Mouse (Mus musculus): ENCODE data around the gene Nin. TPM values are rescaled to one million over a fixed set of nuclear protein-coding genes. Genes with fewer than 3 reads are reported as not detected.

Nin gene
- polyA plus RNA-seq, 1 experiment = 8.0 TPM

GRCm38 (mm10) chr12:70117146-70117545 is 3.6 kb upstream of the Nin start:
- no peak overlapping the region for H3ac ChIP-seq (ENCODE audit: control insufficient read depth, insufficient read length, low read depth)
- no peaks in the 10 kb centered on the region for H3K79me2 ChIP-seq (ENCODE audit: control insufficient read depth, insufficient read depth)
- no peaks in the 10 kb centered on the region for H3K79me3 ChIP-seq (ENCODE audit: low read depth)
- TF ChIP-seq FOSL1 (IDR thresholded peaks at IDR 0.05; ENCODE audit: insufficient read depth, low read length, poor library complexity, severe bottlenecking) = peak; percentile 33
- TF ChIP-seq MYOD1 (IDR thresholded peaks at IDR 0.05; ENCODE audit: control insufficient read depth, insufficient read length, low read depth) = no peak
- no peaks in the 10 kb centered on the region for H3K27me3 ChIP-seq (ENCODE audit: control insufficient read depth, insufficient read depth, insufficient read length)
- H3K36me3 ChIP-seq (ENCODE audit: control insufficient read depth, insufficient read depth) = no peaks in the 10 kb centered on the region
- H3K4me3 ChIP-seq (ENCODE audit: insufficient read depth, poor library complexity, severe bottlenecking) = no peak overlapping the region

DNA sequence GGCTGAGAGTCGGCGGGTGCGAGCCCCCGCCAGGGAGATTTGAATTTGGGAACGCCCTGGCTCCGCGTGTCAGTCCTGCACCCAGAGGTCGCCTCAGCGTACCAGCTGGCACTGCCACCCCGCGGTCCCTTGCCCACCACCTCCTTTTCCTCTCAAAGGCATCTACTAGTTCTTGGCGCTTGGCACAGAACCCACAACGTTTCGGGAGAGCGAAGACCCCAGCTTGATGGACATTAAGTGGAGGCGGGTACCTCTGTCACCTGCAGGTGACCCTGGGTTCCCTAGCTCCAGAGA is 1.5 kb downstream of the Nin start:
- H3ac ChIP-seq (ENCODE audit: control insufficient read depth, insufficient read length, low read depth) = peak overlapping the region; percentile 14
- no peaks in the 10 kb centered on the region for H3K36me3 ChIP-seq (ENCODE audit: control insufficient read depth, insufficient read depth)
- H3K79me3 ChIP-seq (ENCODE audit: low read depth) = peaks cover 20% of the 10 kb centered on the region
- H3K4me3 ChIP-seq (ENCODE audit: insufficient read depth, poor library complexity, severe bottlenecking) = peak overlapping the region; percentile 68
- TF ChIP-seq MAX (IDR thresholded peaks at IDR 0.05) (no peak), CTCF (IDR thresholded peaks at IDR 0.05; ENCODE audit: control insufficient read depth, insufficient read depth, insufficient read length) (no peak), MYOG (IDR thresholded peaks at IDR 0.05; ENCODE audit: control insufficient read depth, extremely low read depth, insufficient read length) (no peak), MYOD1 (IDR thresholded peaks at IDR 0.05; ENCODE audit: control insufficient read depth, insufficient read length, low read depth) (no peak), USF1 (IDR thresholded peaks at IDR 0.05; ENCODE audit: low read depth) (no peak)
- H3K79me2 ChIP-seq (ENCODE audit: control insufficient read depth, insufficient read depth) = peaks cover 42% of the 10 kb centered on the region
- no peaks in the 10 kb centered on the region for H3K27me3 ChIP-seq (ENCODE audit: control insufficient read depth, insufficient read depth, insufficient read length)

GRCm38 (mm10) chr12:70111367-70112089 is 2.0 kb downstream of the Nin start:
- TF ChIP-seq USF1 (IDR thresholded peaks at IDR 0.05; ENCODE audit: low read depth) = no peak
- TF ChIP-seq CEBPB (IDR thresholded peaks at IDR 0.05; ENCODE audit: low read depth) = no peak
- peak; percentile 51 for TF ChIP-seq MAX (IDR thresholded peaks at IDR 0.05)
- H3K27me3 ChIP-seq (ENCODE audit: control insufficient read depth, insufficient read depth, insufficient read length) = no peaks in the 10 kb centered on the region
- H3K79me2 ChIP-seq (ENCODE audit: control insufficient read depth, insufficient read depth) = peaks cover 47% of the 10 kb centered on the region
- H3K79me3 ChIP-seq (ENCODE audit: low read depth) = peaks cover 22% of the 10 kb centered on the region
- H3K36me3 ChIP-seq (ENCODE audit: control insufficient read depth, insufficient read depth) = no peaks in the 10 kb centered on the region
- peak overlapping the region; percentile 96 for H3ac ChIP-seq (ENCODE audit: control insufficient read depth, insufficient read length, low read depth)
- H3K4me3 ChIP-seq (ENCODE audit: insufficient read depth, poor library complexity, severe bottlenecking) = peak overlapping the region; percentile 68

- TF ChIP-seq CTCF (IDR thresholded peaks at IDR 0.05; ENCODE audit: control insufficient read depth, insufficient read depth, insufficient read length) = no peak
- no peak for TF ChIP-seq MYOD1 (IDR thresholded peaks at IDR 0.05; ENCODE audit: control insufficient read depth, insufficient read length, low read depth)
- TF ChIP-seq CEBPB (IDR thresholded peaks at IDR 0.05; ENCODE audit: low read depth) = no peak
- no peak for TF ChIP-seq USF1 (IDR thresholded peaks at IDR 0.05; ENCODE audit: low read depth)
- TF ChIP-seq MAX (IDR thresholded peaks at IDR 0.05) = no peak
- no peak for TF ChIP-seq MYOG (IDR thresholded peaks at IDR 0.05; ENCODE audit: control insufficient read depth, extremely low read depth, insufficient read length)
- TF ChIP-seq FOSL1 (IDR thresholded peaks at IDR 0.05; ENCODE audit: insufficient read depth, low read length, poor library complexity, severe bottlenecking) = no peak
- Histone ChIP-seq H3K4me3 (ENCODE audit: insufficient read depth, poor library complexity, severe bottlenecking) (peak overlapping the region; percentile 68), H3K36me3 (ENCODE audit: control insufficient read depth, insufficient read depth) (no peaks in the 10 kb centered on the region), H3K27me3 (ENCODE audit: control insufficient read depth, insufficient read depth, insufficient read length) (no peaks in the 10 kb centered on the region), H3K79me2 (ENCODE audit: control insufficient read depth, insufficient read depth) (peaks cover 52% of the 10 kb centered on the region), H3K79me3 (ENCODE audit: low read depth) (peaks cover 22% of the 10 kb centered on the region), H3ac (ENCODE audit: control insufficient read depth, insufficient read length, low read depth) (peak overlapping the region; percentile 96)
These were observed 2.5 kb downstream of the Nin start for GRCm38 (mm10) chr12:70111117-70111366.

- TF ChIP-seq MYOG (IDR thresholded peaks at IDR 0.05; ENCODE audit: control insufficient read depth, extremely low read depth, insufficient read length) (no peak), MYOD1 (IDR thresholded peaks at IDR 0.05; ENCODE audit: control insufficient read depth, insufficient read length, low read depth) (no peak), USF1 (IDR thresholded peaks at IDR 0.05; ENCODE audit: low read depth) (no peak)
- Histone ChIP-seq H3K79me3 (ENCODE audit: low read depth) (peaks cover 26% of the 10 kb centered on the region), H3ac (ENCODE audit: control insufficient read depth, insufficient read length, low read depth) (peak overlapping the region; percentile 96)
These were observed 3.0 kb downstream of the Nin start for GRCm38 (mm10) chr12:70110375-70111116.

DNA sequence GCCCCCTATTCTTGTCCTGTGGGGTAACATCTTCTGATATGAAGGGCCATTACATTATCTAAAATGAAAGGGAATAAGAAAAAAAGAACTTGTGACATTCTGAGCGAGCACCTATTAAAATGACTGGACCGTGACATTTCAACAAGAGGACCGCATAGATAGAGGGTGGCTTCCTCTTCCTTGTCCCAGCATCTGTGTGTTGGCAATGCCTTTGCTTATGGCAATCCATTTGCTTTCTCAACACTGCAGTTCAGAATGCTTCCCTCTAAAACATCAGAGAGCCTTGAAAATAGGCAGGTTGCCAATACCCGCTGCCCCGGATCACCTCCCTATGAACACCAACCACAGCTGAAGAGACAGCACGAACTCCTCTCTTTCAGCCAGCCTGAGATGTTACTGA is 3.6 kb downstream of the Nin start:
- Histone ChIP-seq H3K27me3 (ENCODE audit: control insufficient read depth, insufficient read depth, insufficient read length) (no peaks in the 10 kb centered on the region), H3K36me3 (ENCODE audit: control insufficient read depth, insufficient read depth) (no peaks in the 10 kb centered on the region), H3K79me2 (ENCODE audit: control insufficient read depth, insufficient read depth) (peaks cover 63% of the 10 kb centered on the region), H3ac (ENCODE audit: control insufficient read depth, insufficient read length, low read depth) (no peak overlapping the region), H3K4me3 (ENCODE audit: insufficient read depth, poor library complexity, severe bottlenecking) (no peak overlapping the region), H3K79me3 (ENCODE audit: low read depth) (peaks cover 30% of the 10 kb centered on the region)
- TF ChIP-seq MYOD1 (IDR thresholded peaks at IDR 0.05; ENCODE audit: control insufficient read depth, insufficient read length, low read depth) = no peak
- no peak for TF ChIP-seq CTCF (IDR thresholded peaks at IDR 0.05; ENCODE audit: control insufficient read depth, insufficient read depth, insufficient read length)
- no peak for TF ChIP-seq USF1 (IDR thresholded peaks at IDR 0.05; ENCODE audit: low read depth)
- no peak for TF ChIP-seq CEBPB (IDR thresholded peaks at IDR 0.05; ENCODE audit: low read depth)
- TF ChIP-seq MYOG (IDR thresholded peaks at IDR 0.05; ENCODE audit: control insufficient read depth, extremely low read depth, insufficient read length) = no peak
- TF ChIP-seq MAX (IDR thresholded peaks at IDR 0.05) = no peak
- no peak for TF ChIP-seq FOSL1 (IDR thresholded peaks at IDR 0.05; ENCODE audit: insufficient read depth, low read length, poor library complexity, severe bottlenecking)

More at GRCm38 (mm10) chr12:70110375-70111116, 3.0 kb downstream of the Nin start:
- Histone ChIP-seq H3K4me3 (ENCODE audit: insufficient read depth, poor library complexity, severe bottlenecking) (peak overlapping the region; percentile 68), H3K36me3 (ENCODE audit: control insufficient read depth, insufficient read depth) (no peaks in the 10 kb centered on the region), H3K79me2 (ENCODE audit: control insufficient read depth, insufficient read depth) (peaks cover 57% of the 10 kb centered on the region), H3K27me3 (ENCODE audit: control insufficient read depth, insufficient read depth, insufficient read length) (no peaks in the 10 kb centered on the region)
